Mouse (Mus musculus): ENCODE data around the gene Treml1.

GRCm38 (mm10) chr17:48341947-48342346 lies 17.8 kb upstream of the Treml1 start:
- TF ChIP-seq CTCF (IDR thresholded peaks at IDR 0.05; ENCODE audit: insufficient read depth, low read depth, low read length), result no peak
- TF ChIP-seq POLR2A (IDR thresholded peaks at IDR 0.05; ENCODE audit: insufficient read depth, low read depth, low read length), result no peak
